Mouse (Mus musculus) lung, postnatal 0 days (tissue): ENCODE results near the gene Gdpd5. TPM values are rescaled to one million over a fixed set of nuclear protein-coding genes. Genes with fewer than 3 reads are reported as not detected.
A peak's percentile ranks its signal among the peaks of the same experiment; 100 is the strongest.

Experiments
- ATAC-seq: fragments of 200-750 bp; cut with Nextera tagmentation; 2 replicates; pipeline ENCODE4 v1.8.0; 2017; ENCODE audit warnings: moderate library complexity
- DNase-seq: peaks from one replicate; pipeline ENCODE4 v3.0.0-alpha.2; 2016; ENCODE audit warnings: low spot score
- H3K27ac ChIP-seq: fragments of 300-500 bp; sonication (generic); 2 replicates; pipeline ENCODE4 v1.5.1; 2014; ENCODE audit warnings: antibody characterized with exemption, mild to moderate bottlenecking, low read length, mixed read lengths
- H3K27me3 ChIP-seq: fragments of 300-500 bp; sonication (generic); replicated peaks from 2 replicates; pipeline ENCODE4 v1.6.1; 2014; ENCODE audit warnings: low read length, mixed read lengths; ENCODE audit not compliant: insufficient read depth
- H3K36me3 ChIP-seq: fragments of 300-500 bp; sonication (generic); 2 replicates; pipeline ENCODE4 v1.6.1; 2014; ENCODE audit warnings: low read length, mixed read lengths; ENCODE audit not compliant: insufficient read depth
- H3K4me1 ChIP-seq: fragments of 300-500 bp; sonication (generic); 2 replicates; pipeline ENCODE4 v1.6.1; 2014; ENCODE audit warnings: antibody characterized with exemption, low read depth, low read length, mixed read lengths; ENCODE audit not compliant: insufficient read depth
- H3K4me2 ChIP-seq: fragments of 300-500 bp; sonication (generic); replicated peaks from 2 replicates; pipeline ENCODE4 v1.6.1; 2014; ENCODE audit warnings: low read depth, mild to moderate bottlenecking, low read length, moderate library complexity, mixed read lengths
- H3K4me3 ChIP-seq: fragments of 300-500 bp; sonication (generic); 2 replicates; pipeline ENCODE4 v1.5.1; 2014; ENCODE audit warnings: low read depth, low read length
- H3K9ac ChIP-seq: fragments of 300-500 bp; sonication (generic); replicated peaks from 2 replicates; pipeline ENCODE4 v1.6.1; 2014; ENCODE audit warnings: low read depth, mild to moderate bottlenecking
- H3K9me3 ChIP-seq: fragments of 300-500 bp; sonication (generic); 2 replicates; pipeline ENCODE4 v1.6.1; 2016; ENCODE audit warnings: low read length, mixed read lengths
- CTCF ChIP-seq: IDR thresholded peaks from 2 replicates; pipeline ENCODE4 v1.5.1; 2016; ENCODE audit warnings: antibody characterized with exemption, mild to moderate bottlenecking
- EP300 ChIP-seq: IDR thresholded peaks from 2 replicates; pipeline ENCODE4 v1.6.1; 2016; ENCODE audit warnings: antibody characterized with exemption, mild to moderate bottlenecking, control low read depth
- WGBS: fragments of 180-500 bp; shearing (Covaris S2); extraction: QIAGEN DNeasy Blood & Tissue Kit; methylation state at CpG from one replicate; pipeline ENCODE4 v1.1.7; 2014; 5-methylcytosine and 5-hydroxymethylcytosine counted together
- polyA plus RNA-seq: library from polyadenylated mRNA; unstranded; fragments of >200 nt; fragmentation: Nextera tagmentation; extraction: Ambion mirVana; gene quantifications from 2 replicates; pipeline ENCODE4 v1.2.1, GENCODE M21; 2015

The Gdpd5 gene
- polyA plus RNA-seq, 1 experiment from 2014 or later, result 18.7 TPM

- Histone ChIP-seq H3K9ac (no peak overlapping the region), H3K4me1 (no peaks in the 10 kb centered on the region; the same call in 1 of the 2 replicates), H3K36me3 (peaks cover 16% of the 10 kb centered on the region), H3K4me2 (no peak overlapping the region), H3K9me3 (no peaks in the 10 kb centered on the region), H3K4me3 (no peak overlapping the region), H3K27me3 (no peaks in the 10 kb centered on the region), H3K27ac (no peak overlapping the region)
- TF ChIP-seq CTCF (no peak), EP300 (no peak)
- WGBS, result 76% methylated on average over 14 of the region's 14 CpGs
- DNase-seq, result no peak
- peak; percentile 7; the same call in 1 of the 2 replicates for ATAC-seq
Measured at GRCm38 (mm10) chr7:99473638-99474407, 92.6 kb downstream of the Gdpd5 start.

- Histone ChIP-seq H3K9me3 (no peaks in the 10 kb centered on the region), H3K36me3 (peaks cover 26% of the 10 kb centered on the region), H3K4me3 (no peak overlapping the region), H3K27ac (no peak overlapping the region), H3K4me1 (no peaks in the 10 kb centered on the region), H3K9ac (no peak overlapping the region), H3K27me3 (no peaks in the 10 kb centered on the region), H3K4me2 (no peak overlapping the region)
- ATAC-seq, result peak; percentile 88
- TF ChIP-seq CTCF, result no peak
- peak; percentile 67 for TF ChIP-seq EP300
- 44% methylated on average over 12 of the region's 12 CpGs for WGBS
- peak; percentile 85 for DNase-seq
Measured at GRCm38 (mm10) chr7:99474836-99475561, 93.8 kb downstream of the Gdpd5 start.

GRCm38 (mm10) chr7:99475562-99475911 is 94.3 kb downstream of the Gdpd5 start:
- Histone ChIP-seq H3K4me3 (no peak overlapping the region), H3K27me3 (no peaks in the 10 kb centered on the region), H3K9me3 (no peaks in the 10 kb centered on the region), H3K36me3 (peaks cover 32% of the 10 kb centered on the region), H3K4me2 (no peak overlapping the region), H3K27ac (no peak overlapping the region), H3K4me1 (no peaks in the 10 kb centered on the region), H3K9ac (no peak overlapping the region)
- ATAC-seq (no peak), DNase-seq (no peak)
- WGBS, result 70% methylated on average over 2 of the region's 2 CpGs
- TF ChIP-seq CTCF, result no peak
- TF ChIP-seq EP300, result no peak

GRCm38 (mm10) chr7:99476558-99477114 is 95.4 kb downstream of the Gdpd5 start:
- Histone ChIP-seq H3K9ac (no peak overlapping the region), H3K4me1 (peaks cover 2% of the 10 kb centered on the region; the same call in 1 of the 2 replicates), H3K4me2 (no peak overlapping the region), H3K4me3 (no peak overlapping the region), H3K9me3 (no peaks in the 10 kb centered on the region), H3K27me3 (no peaks in the 10 kb centered on the region), H3K36me3 (peaks cover 41% of the 10 kb centered on the region), H3K27ac (no peak overlapping the region)
- DNase-seq (no peak), ATAC-seq (no peak)
- 30% methylated on average over 3 of the region's 3 CpGs for WGBS
- TF ChIP-seq EP300 (no peak), CTCF (no peak)

- no peak for TF ChIP-seq EP300
- peak; percentile 39 for TF ChIP-seq CTCF
- Histone ChIP-seq H3K9me3 (no peaks in the 10 kb centered on the region), H3K27ac (no peak overlapping the region), H3K9ac (no peak overlapping the region), H3K4me3 (no peak overlapping the region), H3K27me3 (no peaks in the 10 kb centered on the region), H3K4me1 (peaks cover 8% of the 10 kb centered on the region), H3K4me2 (no peak overlapping the region), H3K36me3 (peaks cover 46% of the 10 kb centered on the region)
- 88% methylated on average over 5 of the region's 5 CpGs for WGBS
- DNase-seq, result no peak
- no peak for ATAC-seq
Measured at GRCm38 (mm10) chr7:99477235-99477634, 96.0 kb downstream of the Gdpd5 start.

GRCm38 (mm10) chr7:99482637-99483036 is 101.4 kb downstream of the Gdpd5 start:
- WGBS, result under 1% methylated on average over 6 of the region's 6 CpGs
- Histone ChIP-seq H3K4me1 (peaks cover 11% of the 10 kb centered on the region), H3K9me3 (no peaks in the 10 kb centered on the region), H3K4me3 (peak overlapping the region; percentile 66), H3K4me2 (peak overlapping the region; percentile 88), H3K27me3 (no peaks in the 10 kb centered on the region), H3K27ac (peak overlapping the region; percentile 88; the same call in 1 of the 2 replicates), H3K36me3 (peaks cover 37% of the 10 kb centered on the region), H3K9ac (peak overlapping the region; percentile 94)
- no peak for ATAC-seq
- DNase-seq, result no peak
- TF ChIP-seq EP300, result no peak
- no peak for TF ChIP-seq CTCF
